Mouse (Mus musculus) thymus, adult 2 months (tissue): ENCODE measurements around the gene Keap1.

ENCODE experiments used
- CTCF ChIP-seq: fragments of 200-500 bp; IDR thresholded peaks from 2 replicates; pipeline ENCODE4 v1.5.1; 2012; ENCODE audit warnings: mild to moderate bottlenecking, control low read depth, low read length, moderate library complexity, borderline replicate concordance; ENCODE audit not compliant: control insufficient read depth, poor library complexity, insufficient read depth; ENCODE audit errors: extremely low read depth
- POLR2A ChIP-seq: fragments of 200-500 bp; IDR thresholded peaks from 2 replicates; pipeline ENCODE4 v1.6.1; 2012; ENCODE audit warnings: mild to moderate bottlenecking, low read length, control low read depth, moderate library complexity; ENCODE audit not compliant: control insufficient read depth, poor library complexity, insufficient read depth; ENCODE audit errors: extremely low read depth

GRCm38 (mm10) chr9:21231551-21231950 is 7.6 kb downstream of the Keap1 start:
- TF ChIP-seq CTCF (no peak), POLR2A (no peak)
